Mouse (Mus musculus) retina, postnatal 7 days (tissue): ENCODE measurements around the gene Gga1.

ENCODE experiments used
- DNase-seq: peaks from one replicate; pipeline ENCODE4 v3.0.0-alpha.2; 2012; ENCODE audit warnings: low read depth, low spot score

Gene Gga1

GRCm38 (mm10) chr15:78937311-78937710 lies 60.3 kb downstream of the Gga1 start:
- no peak for DNase-seq

GRCm38 (mm10) chr15:78937963-78938362 lies 61.0 kb downstream of the Gga1 start:
- DNase-seq, result no peak

- no peak for DNase-seq
Measured at GRCm38 (mm10) chr15:78940325-78940724, 63.3 kb downstream of the Gga1 start.

GRCm38 (mm10) chr15:78942663-78943062 lies 65.7 kb downstream of the Gga1 start:
- peak; percentile 75 for DNase-seq
